Mouse (Mus musculus) forebrain, embryonic 16.5 days (tissue): Measurements from ENCODE around the gene Plekho1. TPM values are rescaled to one million over a fixed set of nuclear protein-coding genes. Genes with fewer than 3 reads are reported as not detected.
"Not testable (repeated sequence)": the region's sequence is repeated elsewhere in the genome, so short reads cannot be mapped to it uniquely, and the experiment has no call there.

Experiments
- ATAC-seq: fragments of 200-750 bp; cut with Nextera tagmentation; 2 replicates; pipeline ENCODE4 v1.8.0; 2017; ENCODE audit warnings: mild to moderate bottlenecking, moderate library complexity
- H3K27ac ChIP-seq: fragments of 300-500 bp; sonication (generic); 2 replicates; pipeline ENCODE4 v1.5.1; 2014; ENCODE audit warnings: low read length, control low read depth
- H3K27me3 ChIP-seq: fragments of 300-500 bp; sonication (generic); replicated peaks from 2 replicates; pipeline ENCODE4 v1.6.1; 2014; ENCODE audit warnings: low read length; ENCODE audit not compliant: control insufficient read depth, insufficient read depth
- H3K36me3 ChIP-seq: fragments of 300-500 bp; sonication (generic); 2 replicates; pipeline ENCODE4 v1.6.1; 2014; ENCODE audit not compliant: control insufficient read depth, insufficient read depth
- H3K4me1 ChIP-seq: fragments of 300-500 bp; sonication (generic); replicated peaks from 2 replicates; pipeline ENCODE4 v1.6.1; 2014; ENCODE audit warnings: low read length; ENCODE audit not compliant: control insufficient read depth, insufficient read depth
- H3K4me2 ChIP-seq: fragments of 300-500 bp; sonication (generic); 2 replicates; pipeline ENCODE4 v1.6.1; 2014; ENCODE audit warnings: mild to moderate bottlenecking, low read length, control low read depth
- H3K4me3 ChIP-seq: fragments of 300-500 bp; sonication (generic); replicated peaks from 2 replicates; pipeline ENCODE4 v1.5.1; 2014; ENCODE audit warnings: mild to moderate bottlenecking, low read length, control low read depth
- H3K9ac ChIP-seq: fragments of 300-500 bp; sonication (generic); replicated peaks from 2 replicates; pipeline ENCODE4 v1.6.1; 2014; ENCODE audit warnings: low read depth, low read length, control low read depth
- H3K9me3 ChIP-seq: fragments of 300-500 bp; sonication (generic); 2 replicates; pipeline ENCODE4 v1.6.1; 2016; ENCODE audit warnings: low read length; ENCODE audit not compliant: control insufficient read depth
- WGBS: fragments of 180-500 bp; shearing (Covaris S2); extraction: QIAGEN DNeasy Blood & Tissue Kit; methylation state at CpG from one replicate; pipeline ENCODE4 v1.1.7; 2014; 5-methylcytosine and 5-hydroxymethylcytosine counted together
- polyA plus RNA-seq: library from polyadenylated mRNA; unstranded; fragments of >200 nt; fragmentation: Nextera tagmentation; extraction: Ambion mirVana; gene quantifications from 2 replicates; pipeline ENCODE4 v1.2.1, GENCODE M21; 2015

The Plekho1 gene
- 71.4 and 74.9 TPM in 2 replicates for polyA plus RNA-seq

GRCm38 (mm10) chr3:95995802-95996428 lies at the start of gene Plekho1:
Gene Plekho1, minus strand, starts transcription at chr3:95996001.
- WGBS = under 1% methylated on average over 59 of the region's 84 CpGs
- H3K27me3 ChIP-seq = no peaks in the 10 kb centered on the region
- H3K4me1 ChIP-seq = peaks cover 41% of the 10 kb centered on the region

GRCm38 (mm10) chr3:96044559-96044958 lies 48.8 kb upstream of the Plekho1 start:
- not testable (repeated sequence) for ATAC-seq, H3K9ac ChIP-seq

More at GRCm38 (mm10) chr3:95995802-95996428, at the start of gene Plekho1:
- Histone ChIP-seq H3K4me2 (peak within 1 kb of the TSS; percentile 69), H3K9me3 (no peaks in the 10 kb centered on the region), H3K27ac (peak within 1 kb of the TSS; percentile 98), H3K9ac (peak within 1 kb of the TSS; percentile 99), H3K4me3 (peak within 1 kb of the TSS; percentile 81), H3K36me3 (peaks cover 11% of the 10 kb centered on the region)
- peak; percentile 69 for ATAC-seq

GRCm38 (mm10) chr3:96043104-96043503 lies 47.3 kb upstream of the Plekho1 start:
- Histone ChIP-seq H3K9me3 (no peaks in the 10 kb centered on the region), H3K4me3 (no peak overlapping the region), H3K36me3 (peaks cover 9% of the 10 kb centered on the region; the same call in 1 of the 2 replicates), H3K4me1 (no peaks in the 10 kb centered on the region), H3K27me3 (no peaks in the 10 kb centered on the region), H3K4me2 (no peak overlapping the region), H3K9ac (no peak overlapping the region), H3K27ac (no peak overlapping the region)
- WGBS = 81% methylated on average over 1 of the region's 1 CpGs
- no peak for ATAC-seq

More at GRCm38 (mm10) chr3:96044559-96044958, 48.8 kb upstream of the Plekho1 start:
- not testable (repeated sequence) for H3K36me3 ChIP-seq, H3K4me3 ChIP-seq, H3K4me1 ChIP-seq, H3K4me2 ChIP-seq, H3K27ac ChIP-seq, H3K9me3 ChIP-seq, H3K27me3 ChIP-seq
- 96% methylated on average over 3 of the region's 3 CpGs for WGBS

- no peaks in the 10 kb centered on the region for H3K4me1 ChIP-seq
- H3K4me3 ChIP-seq = no peak overlapping the region
- H3K36me3 ChIP-seq = peaks cover 9% of the 10 kb centered on the region; the same call in 1 of the 2 replicates
- H3K27me3 ChIP-seq = no peaks in the 10 kb centered on the region
- no peak overlapping the region for H3K27ac ChIP-seq
- 98% methylated on average over 6 of the region's 6 CpGs for WGBS
- H3K9me3 ChIP-seq = no peaks in the 10 kb centered on the region
- no peak overlapping the region for H3K9ac ChIP-seq
- no peak overlapping the region for H3K4me2 ChIP-seq
- no peak for ATAC-seq
Observed at GRCm38 (mm10) chr3:96041079-96041478, 45.3 kb upstream of the Plekho1 start.

- 98% methylated on average over 2 of the region's 2 CpGs for WGBS
Observed at GRCm38 (mm10) chr3:96040663-96041006, 44.8 kb upstream of the Plekho1 start.

GRCm38 (mm10) chr3:96039857-96040662 lies 44.3 kb upstream of the Plekho1 start:
- Histone ChIP-seq H3K9ac (no peak overlapping the region), H3K27ac (no peak overlapping the region), H3K36me3 (peaks cover 5% of the 10 kb centered on the region; the same call in 1 of the 2 replicates), H3K9me3 (no peaks in the 10 kb centered on the region), H3K4me3 (no peak overlapping the region), H3K4me2 (no peak overlapping the region), H3K4me1 (no peaks in the 10 kb centered on the region), H3K27me3 (no peaks in the 10 kb centered on the region)
- ATAC-seq = no peak
- 83% methylated on average over 8 of the region's 9 CpGs for WGBS

More at GRCm38 (mm10) chr3:96040663-96041006, 44.8 kb upstream of the Plekho1 start:
- Histone ChIP-seq H3K9ac (no peak overlapping the region), H3K36me3 (peaks cover 9% of the 10 kb centered on the region; the same call in 1 of the 2 replicates), H3K27me3 (no peaks in the 10 kb centered on the region), H3K27ac (no peak overlapping the region), H3K4me3 (no peak overlapping the region), H3K9me3 (no peaks in the 10 kb centered on the region), H3K4me2 (no peak overlapping the region), H3K4me1 (no peaks in the 10 kb centered on the region)
- no peak for ATAC-seq

- no peak overlapping the region for H3K27ac ChIP-seq
- ATAC-seq = no peak
- WGBS = 96% methylated on average over 4 of the region's 4 CpGs
- no peaks in the 10 kb centered on the region for H3K4me1 ChIP-seq
- H3K4me3 ChIP-seq = no peak overlapping the region
- H3K27me3 ChIP-seq = no peaks in the 10 kb centered on the region
- H3K36me3 ChIP-seq = peaks cover 5% of the 10 kb centered on the region; the same call in 1 of the 2 replicates
- H3K4me2 ChIP-seq = no peak overlapping the region
- H3K9ac ChIP-seq = no peak overlapping the region
- no peaks in the 10 kb centered on the region for H3K9me3 ChIP-seq
Observed at GRCm38 (mm10) chr3:96038851-96039250, 43.0 kb upstream of the Plekho1 start.

- WGBS = 82% methylated on average over 5 of the region's 5 CpGs
- H3K4me3 ChIP-seq = no peak overlapping the region
- no peaks in the 10 kb centered on the region for H3K9me3 ChIP-seq
- H3K27ac ChIP-seq = no peak overlapping the region
- no peak for ATAC-seq
- H3K4me2 ChIP-seq = no peak overlapping the region
- no peaks in the 10 kb centered on the region for H3K4me1 ChIP-seq
- H3K36me3 ChIP-seq = peaks cover 5% of the 10 kb centered on the region; the same call in 1 of the 2 replicates
- H3K27me3 ChIP-seq = no peaks in the 10 kb centered on the region
- no peak overlapping the region for H3K9ac ChIP-seq
Observed at GRCm38 (mm10) chr3:96038156-96038555, 42.4 kb upstream of the Plekho1 start.

- no peak for ATAC-seq
- H3K36me3 ChIP-seq = peaks cover 5% of the 10 kb centered on the region; the same call in 1 of the 2 replicates
- no peak overlapping the region for H3K4me2 ChIP-seq
- WGBS = 93% methylated on average over 6 of the region's 6 CpGs
- no peak overlapping the region for H3K27ac ChIP-seq
- no peaks in the 10 kb centered on the region for H3K9me3 ChIP-seq
- no peak overlapping the region for H3K9ac ChIP-seq
- H3K27me3 ChIP-seq = no peaks in the 10 kb centered on the region
- H3K4me3 ChIP-seq = no peak overlapping the region
- no peaks in the 10 kb centered on the region for H3K4me1 ChIP-seq
Observed at GRCm38 (mm10) chr3:96036796-96037195, 41.0 kb upstream of the Plekho1 start.
